Mouse (Mus musculus): ENCODE data around the gene Ikzf1. TPM values are rescaled to one million over a fixed set of nuclear protein-coding genes. Genes with fewer than 3 reads are reported as not detected.

Ikzf1 gene
- polyA plus RNA-seq, 1 experiment from 2014 or later, result 0.39 TPM

DNA sequence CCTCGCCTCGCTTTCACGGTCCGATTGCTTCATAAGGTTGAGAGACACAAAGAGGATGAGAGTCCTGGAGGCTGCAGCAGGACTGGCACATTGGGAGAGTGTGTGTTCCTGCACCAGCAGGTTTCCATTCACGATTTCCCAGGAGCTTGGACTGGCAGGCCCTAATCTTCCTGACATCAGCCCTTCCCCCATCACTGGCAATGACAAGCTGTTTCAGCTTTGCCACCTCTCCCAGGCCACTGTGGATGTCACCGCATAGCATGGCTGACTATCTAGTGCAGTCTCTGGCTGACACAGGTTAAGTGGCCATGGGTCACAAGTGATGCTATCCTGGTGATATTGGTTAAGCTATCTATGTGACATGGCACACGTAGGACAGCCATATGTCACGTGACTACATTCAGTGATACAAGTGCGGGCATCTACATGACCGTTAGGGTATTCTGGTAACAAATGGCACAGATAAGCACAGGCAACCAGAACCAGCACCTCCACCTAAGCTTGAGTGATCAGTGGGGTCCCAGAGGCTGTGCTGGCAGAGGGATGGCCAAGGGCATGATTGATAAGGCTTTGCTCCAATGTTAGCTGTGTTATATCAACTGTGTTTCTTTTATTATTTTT, 43.2 kb downstream of the Ikzf1 start:
- Histone ChIP-seq H3K4me1 (replicated peaks; ENCODE audit: control insufficient read depth, insufficient read depth) (no peaks in the 10 kb centered on the region), H3K9me3 (ENCODE audit: control insufficient read depth, low read length) (no peaks in the 10 kb centered on the region), H3K27me3 (ENCODE audit: control insufficient read depth, insufficient read depth, low read length) (no peaks in the 10 kb centered on the region), H3K4me3 (ENCODE audit: low read depth, low read length) (no peak overlapping the region), H3K4me2 (replicated peaks; ENCODE audit: low read depth) (no peak overlapping the region), H3K9ac (ENCODE audit: low read length) (no peak overlapping the region), H3K27ac (replicated peaks) (no peak overlapping the region), H3K36me3 (ENCODE audit: control insufficient read depth, insufficient read depth, low read length) (no peaks in the 10 kb centered on the region)
- WGBS, result 90% methylated on average over 10 of the region's 10 CpGs
- TF ChIP-seq CTCF (IDR thresholded peaks at IDR 0.05; ENCODE audit: low read depth) (no peak), EP300 (optimal IDR thresholded peaks at IDR 0.05) (no peak)
- DNase-seq (ENCODE audit: low spot score), result no peak
- ATAC-seq (ENCODE audit: low FRiP score, low TSS enrichment), result no peak

DNA sequence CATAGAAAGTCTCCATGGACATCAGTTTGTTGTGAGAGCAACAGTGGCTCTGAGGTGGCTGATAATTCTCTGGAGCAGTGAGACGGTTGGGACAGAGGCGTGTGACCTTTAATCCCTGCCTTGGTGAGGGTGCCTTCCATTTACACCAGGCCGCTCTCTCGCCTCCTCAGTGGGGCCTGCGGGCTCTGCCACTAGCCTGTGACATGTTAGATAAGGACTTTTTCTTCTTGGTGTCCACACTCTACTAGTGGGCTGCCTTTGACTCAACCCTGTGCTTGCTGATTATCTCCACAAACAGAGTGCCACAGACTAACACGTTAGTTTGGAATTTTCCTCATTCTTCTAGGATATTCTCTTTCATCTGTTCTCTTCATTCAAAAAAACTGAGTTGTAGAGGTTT, 44.4 kb downstream of the Ikzf1 start:
- no peak overlapping the region for H3K27ac ChIP-seq (replicated peaks)
- no peak for ATAC-seq (ENCODE audit: low FRiP score, low TSS enrichment)
- H3K27me3 ChIP-seq (ENCODE audit: control insufficient read depth, insufficient read depth, low read length), result no peaks in the 10 kb centered on the region
- H3K9me3 ChIP-seq (ENCODE audit: control insufficient read depth, low read length), result no peaks in the 10 kb centered on the region
- H3K4me2 ChIP-seq (replicated peaks; ENCODE audit: low read depth), result no peak overlapping the region
- no peak for DNase-seq (ENCODE audit: low spot score)
- TF ChIP-seq CTCF (IDR thresholded peaks at IDR 0.05; ENCODE audit: low read depth) (no peak), EP300 (optimal IDR thresholded peaks at IDR 0.05) (no peak)
- H3K4me1 ChIP-seq (replicated peaks; ENCODE audit: control insufficient read depth, insufficient read depth), result no peaks in the 10 kb centered on the region
- H3K9ac ChIP-seq (ENCODE audit: low read length), result no peak overlapping the region
- WGBS, result 74% methylated on average over 6 of the region's 6 CpGs
- no peaks in the 10 kb centered on the region for H3K36me3 ChIP-seq (ENCODE audit: control insufficient read depth, insufficient read depth, low read length)
- no peak overlapping the region for H3K4me3 ChIP-seq (ENCODE audit: low read depth, low read length)

DNA sequence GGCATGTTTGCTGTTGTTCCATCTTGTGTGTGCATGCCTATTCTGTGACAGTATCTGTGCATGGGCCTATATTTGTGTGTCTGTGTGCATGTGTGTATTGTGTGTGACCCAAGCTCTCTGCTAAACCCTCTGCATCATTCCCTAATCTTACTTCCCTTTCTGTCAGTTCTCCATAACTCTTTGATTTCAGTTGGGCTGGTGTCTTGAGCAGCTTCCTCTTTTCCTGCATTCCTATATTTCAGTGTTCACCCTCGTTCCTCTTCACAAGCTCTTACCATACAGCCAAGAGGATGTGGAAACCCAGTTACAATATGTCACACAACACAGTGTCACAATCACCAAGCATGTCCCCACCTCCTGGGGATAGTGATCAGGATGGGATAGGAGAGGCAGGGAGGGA, 45.3 kb downstream of the Ikzf1 start:
- Histone ChIP-seq H3K9me3 (ENCODE audit: control insufficient read depth, low read length) (no peaks in the 10 kb centered on the region), H3K36me3 (ENCODE audit: control insufficient read depth, insufficient read depth, low read length) (no peaks in the 10 kb centered on the region), H3K27me3 (ENCODE audit: control insufficient read depth, insufficient read depth, low read length) (no peaks in the 10 kb centered on the region), H3K4me2 (replicated peaks; ENCODE audit: low read depth) (no peak overlapping the region), H3K9ac (ENCODE audit: low read length) (no peak overlapping the region), H3K4me1 (replicated peaks; ENCODE audit: control insufficient read depth, insufficient read depth) (no peaks in the 10 kb centered on the region), H3K27ac (replicated peaks) (no peak overlapping the region), H3K4me3 (ENCODE audit: low read depth, low read length) (no peak overlapping the region)
- whole genome bisulfite sequencing, result 73% methylated on average over 1 of the region's 1 CpGs
- TF ChIP-seq EP300 (optimal IDR thresholded peaks at IDR 0.05) (no peak), CTCF (IDR thresholded peaks at IDR 0.05; ENCODE audit: low read depth) (no peak)
- no peak for ATAC-seq (ENCODE audit: low FRiP score, low TSS enrichment)
- no peak for DNase-seq (ENCODE audit: low spot score)

DNA sequence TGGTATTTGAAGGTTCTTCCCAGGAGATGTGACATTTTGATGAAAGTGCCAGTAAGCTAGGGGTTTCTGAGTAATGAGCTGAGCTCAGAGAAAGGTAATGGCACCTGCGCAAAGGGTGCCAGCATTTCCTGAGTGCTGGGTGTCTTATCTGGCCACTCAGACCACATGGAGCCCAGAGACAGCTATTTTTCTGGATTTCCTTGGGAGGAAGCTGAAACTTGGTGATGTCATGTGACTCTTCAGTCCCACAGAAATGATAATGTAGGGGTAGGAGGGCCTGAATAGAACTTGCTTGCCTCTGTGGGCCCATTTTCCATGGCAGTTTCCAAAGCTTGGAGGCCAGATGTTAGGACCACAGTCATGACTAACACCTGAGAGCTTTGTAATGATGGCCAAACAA, 46.9 kb downstream of the Ikzf1 start:
- Histone ChIP-seq H3K4me1 (replicated peaks; ENCODE audit: control insufficient read depth, insufficient read depth) (no peaks in the 10 kb centered on the region), H3K9me3 (ENCODE audit: control insufficient read depth, low read length) (no peaks in the 10 kb centered on the region), H3K27ac (replicated peaks) (no peak overlapping the region), H3K4me3 (ENCODE audit: low read depth, low read length) (no peak overlapping the region), H3K9ac (ENCODE audit: low read length) (no peak overlapping the region), H3K36me3 (ENCODE audit: control insufficient read depth, insufficient read depth, low read length) (no peaks in the 10 kb centered on the region), H3K4me2 (replicated peaks; ENCODE audit: low read depth) (no peak overlapping the region), H3K27me3 (ENCODE audit: control insufficient read depth, insufficient read depth, low read length) (no peaks in the 10 kb centered on the region)
- no peak for TF ChIP-seq EP300 (optimal IDR thresholded peaks at IDR 0.05)
- TF ChIP-seq CTCF (IDR thresholded peaks at IDR 0.05; ENCODE audit: low read depth), result no peak
- DNase-seq (ENCODE audit: low spot score) (no peak), ATAC-seq (ENCODE audit: low FRiP score, low TSS enrichment) (no peak)
- 93% methylated on average over 1 of the region's 1 CpGs for WGBS

DNA sequence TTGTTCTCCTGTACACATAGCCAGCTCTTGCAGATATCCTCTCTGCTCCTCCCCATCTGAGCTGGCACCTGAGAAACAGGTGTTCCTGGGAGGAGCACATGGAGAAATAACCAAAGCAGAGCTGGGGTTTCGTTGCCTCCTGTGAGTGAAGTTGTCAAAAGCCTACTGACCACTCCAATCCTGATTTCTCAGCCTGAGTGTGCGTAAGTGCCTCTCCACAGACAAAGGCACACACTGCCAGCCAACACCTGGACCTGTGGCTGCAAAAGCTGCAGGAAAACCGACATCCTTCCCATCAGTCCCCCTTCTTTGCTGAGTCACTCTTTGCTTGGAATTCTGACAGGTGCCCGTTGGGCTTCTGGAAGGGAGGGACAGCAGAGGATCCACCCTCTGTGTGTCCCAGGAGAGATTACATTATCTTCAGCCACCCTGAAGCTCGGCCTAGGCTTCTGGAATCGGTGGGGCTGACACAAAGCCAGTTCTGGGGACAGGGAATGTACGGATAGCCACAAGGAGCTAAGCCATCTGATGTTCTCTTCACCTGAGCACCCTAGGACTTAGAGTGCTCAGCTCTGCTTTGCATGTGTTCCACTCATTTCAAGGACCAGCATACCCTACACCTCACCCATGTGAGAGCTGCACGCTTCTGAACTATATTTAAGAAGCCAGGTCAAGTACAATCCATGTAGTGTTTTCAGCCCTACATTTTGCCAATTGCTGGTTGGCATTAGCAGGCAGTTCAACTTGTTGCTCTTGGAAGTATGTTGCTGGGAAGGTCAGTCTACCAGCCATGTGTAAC, 48.4 kb downstream of the Ikzf1 start:
- ATAC-seq (ENCODE audit: low FRiP score, low TSS enrichment), result no peak

DNA sequence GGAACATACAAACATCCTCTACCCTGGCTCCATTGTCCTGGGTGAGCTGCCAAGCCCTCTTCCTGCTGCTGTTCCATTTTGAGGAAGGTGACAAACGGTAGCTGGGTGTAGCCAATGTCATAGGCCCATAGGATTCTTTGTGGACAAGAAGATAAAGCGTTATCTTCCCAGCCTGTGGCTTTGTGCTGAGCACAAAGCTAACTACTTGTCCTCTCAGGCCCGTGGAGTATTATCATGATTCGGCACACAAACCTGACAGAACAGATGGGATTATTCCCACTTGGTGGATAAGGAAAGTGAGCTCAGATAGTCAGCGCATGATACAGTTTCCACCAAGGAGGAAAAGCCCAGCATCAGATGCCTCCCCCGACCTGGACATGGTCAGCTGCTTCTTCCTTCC, 50.4 kb downstream of the Ikzf1 start:
- DNase-seq (ENCODE audit: low spot score), result no peak
- no peaks in the 10 kb centered on the region for H3K27me3 ChIP-seq (ENCODE audit: control insufficient read depth, insufficient read depth, low read length)
- TF ChIP-seq CTCF (IDR thresholded peaks at IDR 0.05; ENCODE audit: low read depth) (no peak), EP300 (optimal IDR thresholded peaks at IDR 0.05) (no peak)
- no peak overlapping the region for H3K4me2 ChIP-seq (replicated peaks; ENCODE audit: low read depth)
- no peak overlapping the region for H3K9ac ChIP-seq (ENCODE audit: low read length)
- no peaks in the 10 kb centered on the region for H3K9me3 ChIP-seq (ENCODE audit: control insufficient read depth, low read length)
- no peaks in the 10 kb centered on the region for H3K4me1 ChIP-seq (replicated peaks; ENCODE audit: control insufficient read depth, insufficient read depth)
- no peak for ATAC-seq (ENCODE audit: low FRiP score, low TSS enrichment)
- no peaks in the 10 kb centered on the region for H3K36me3 ChIP-seq (ENCODE audit: control insufficient read depth, insufficient read depth, low read length)
- no peak overlapping the region for H3K27ac ChIP-seq (replicated peaks)
- 73% methylated on average over 6 of the region's 6 CpGs for WGBS
- no peak overlapping the region for H3K4me3 ChIP-seq (ENCODE audit: low read depth, low read length)

More for the DNA sequence above, 48.4 kb downstream of the Ikzf1 start:
- no peak for DNase-seq (ENCODE audit: low spot score)
- Histone ChIP-seq H3K9ac (ENCODE audit: low read length) (no peak overlapping the region), H3K27ac (replicated peaks) (no peak overlapping the region), H3K4me2 (replicated peaks; ENCODE audit: low read depth) (no peak overlapping the region), H3K36me3 (ENCODE audit: control insufficient read depth, insufficient read depth, low read length) (no peaks in the 10 kb centered on the region), H3K27me3 (ENCODE audit: control insufficient read depth, insufficient read depth, low read length) (no peaks in the 10 kb centered on the region), H3K4me1 (replicated peaks; ENCODE audit: control insufficient read depth, insufficient read depth) (no peaks in the 10 kb centered on the region), H3K4me3 (ENCODE audit: low read depth, low read length) (no peak overlapping the region), H3K9me3 (ENCODE audit: control insufficient read depth, low read length) (no peaks in the 10 kb centered on the region)
- WGBS, result 67% methylated on average over 8 of the region's 8 CpGs
- no peak for TF ChIP-seq CTCF (IDR thresholded peaks at IDR 0.05; ENCODE audit: low read depth)
- no peak for TF ChIP-seq EP300 (optimal IDR thresholded peaks at IDR 0.05)
